Mouse (Mus musculus) spleen, adult 2 months (tissue): Measurements from ENCODE around the gene Cyp2j12.

Experiments
- CTCF ChIP-seq: fragments of 200-500 bp; IDR thresholded peaks from 2 replicates; pipeline ENCODE4 v1.5.1; 2011; ENCODE audit warnings: mild to moderate bottlenecking, inconsistent platforms; ENCODE audit not compliant: insufficient read depth, insufficient read length, insufficient replicate concordance; ENCODE audit errors: extremely low read depth
- POLR2A ChIP-seq: fragments of 200-500 bp; IDR thresholded peaks from 2 replicates; pipeline ENCODE4 v1.6.1; 2011; ENCODE audit warnings: low read depth, low read length, inconsistent platforms

- no peak for TF ChIP-seq CTCF
- no peak for TF ChIP-seq POLR2A
Measured at GRCm38 (mm10) chr4:96078308-96078707, 62.6 kb downstream of the Cyp2j12 start.
